Mouse (Mus musculus) hindbrain, postnatal 0 days (tissue): ENCODE measurements around the gene Ttll9. TPM values are rescaled to one million over a fixed set of nuclear protein-coding genes. Genes with fewer than 3 reads are reported as not detected.

ENCODE experiments used
- ATAC-seq: fragments of 200-750 bp; cut with Nextera tagmentation; 2 replicates; pipeline ENCODE4 v1.8.0; 2017; ENCODE audit warnings: mild to moderate bottlenecking, moderate TSS enrichment, moderate library complexity
- DNase-seq: peaks from one replicate; pipeline ENCODE4 v3.0.0-alpha.2; 2015; ENCODE audit warnings: low spot score
- H3K27ac ChIP-seq: fragments of 300-500 bp; sonication (generic); 2 replicates; pipeline ENCODE4 v1.5.1; 2014; ENCODE audit warnings: mild to moderate bottlenecking
- H3K27me3 ChIP-seq: fragments of 300-500 bp; sonication (generic); 2 replicates; pipeline ENCODE4 v1.6.1; 2014; ENCODE audit warnings: low read length, mixed read lengths; ENCODE audit not compliant: insufficient read depth
- H3K36me3 ChIP-seq: fragments of 300-500 bp; sonication (generic); 2 replicates; pipeline ENCODE4 v1.6.1; 2014; ENCODE audit warnings: low read length, mixed read lengths; ENCODE audit not compliant: insufficient read depth
- H3K4me1 ChIP-seq: fragments of 300-500 bp; sonication (generic); 2 replicates; pipeline ENCODE4 v1.6.1; 2014; ENCODE audit warnings: antibody characterized with exemption, low read length, mixed read lengths; ENCODE audit not compliant: insufficient read depth
- H3K4me2 ChIP-seq: fragments of 300-500 bp; sonication (generic); 2 replicates; pipeline ENCODE4 v1.6.1; 2014; ENCODE audit warnings: low read depth, mild to moderate bottlenecking, low read length, moderate library complexity, mixed read lengths
- H3K4me3 ChIP-seq: fragments of 300-500 bp; sonication (generic); 2 replicates; pipeline ENCODE4 v1.5.1; 2014; ENCODE audit warnings: low read length
- H3K9ac ChIP-seq: fragments of 300-500 bp; sonication (generic); replicated peaks from 2 replicates; pipeline ENCODE4 v1.6.1; 2014; ENCODE audit warnings: mild to moderate bottlenecking, low read length, moderate library complexity, mixed read lengths
- H3K9me3 ChIP-seq: fragments of 300-500 bp; sonication (generic); 2 replicates; pipeline ENCODE4 v1.6.1; 2016; ENCODE audit warnings: low read length, mixed read lengths
- CTCF ChIP-seq: IDR thresholded peaks from 2 replicates; pipeline ENCODE4 v1.5.1; 2016; ENCODE audit warnings: antibody characterized with exemption, control low read depth, low read depth
- WGBS: fragments of 180-500 bp; shearing (Covaris S2); extraction: QIAGEN DNeasy Blood & Tissue Kit; methylation state at CpG from one replicate; pipeline ENCODE4 v1.1.7; 2014; 5-methylcytosine and 5-hydroxymethylcytosine counted together
- polyA plus RNA-seq: library from polyadenylated mRNA; unstranded; fragments of >200 nt; fragmentation: Nextera tagmentation; extraction: Ambion mirVana; gene quantifications from 2 replicates; pipeline ENCODE4 v1.2.1, GENCODE M21; 2015
- total RNA-seq: library from RNA; depleted of rRNA; stranded (reverse); fragments of >200 nt; gene quantifications from 2 replicates; pipeline ENCODE4 v1.2.3, GENCODE M21; 2014

The Ttll9 gene
- total and polyA plus RNA-seq, 2 experiments from 2014 or later: 5.9 to 7.3 TPM

DNA sequence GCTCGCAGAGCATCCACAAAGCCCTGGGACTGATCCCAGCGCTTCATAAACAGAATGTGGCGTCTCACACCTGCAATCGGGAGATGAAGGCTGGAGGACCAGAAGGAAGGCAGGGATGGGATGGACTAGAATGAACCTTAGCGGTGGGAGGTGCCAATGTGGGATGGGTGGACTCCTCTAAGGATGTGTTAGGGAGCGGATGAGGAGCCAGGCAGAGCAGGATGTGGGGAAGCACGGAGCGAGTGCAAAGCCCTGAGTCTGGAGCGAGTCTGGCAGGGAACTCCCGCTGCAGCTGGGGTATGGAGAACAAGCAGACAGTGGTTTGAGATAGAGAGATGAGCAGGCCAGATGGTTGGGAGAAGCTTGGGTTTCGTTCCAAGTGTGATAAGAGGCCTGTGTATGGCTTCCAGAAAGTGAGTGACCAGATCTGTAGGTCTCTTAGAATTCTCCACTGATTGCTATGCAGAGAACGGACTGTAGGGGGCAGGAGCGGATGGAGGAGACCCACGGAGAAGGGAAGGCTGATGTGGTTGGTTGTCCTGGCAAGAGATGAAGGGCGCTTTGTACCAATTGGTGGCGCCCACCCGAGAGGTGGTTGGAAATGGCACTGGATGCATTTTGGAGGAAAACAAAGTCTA lies 85.7 kb downstream of the Ttll9 start:
- H3K9me3 ChIP-seq: no peaks in the 10 kb centered on the region
- peak overlapping the region; percentile 78; the same call in 1 of the 2 replicates for H3K27ac ChIP-seq
- 0 out of 2 replicates have a peak overlapping the region, but pooled peaks have one; percentile 24 for H3K9ac ChIP-seq
- peak; percentile 44 for ATAC-seq
- H3K4me3 ChIP-seq: no peak overlapping the region
- peak; percentile 82 for TF ChIP-seq CTCF
- no peaks in the 10 kb centered on the region for H3K36me3 ChIP-seq
- H3K27me3 ChIP-seq: no peaks in the 10 kb centered on the region
- no peak overlapping the region for H3K4me2 ChIP-seq
- 37% methylated on average over 17 of the region's 17 CpGs for WGBS
- H3K4me1 ChIP-seq: peaks cover 24% of the 10 kb centered on the region
- DNase-seq: peak; percentile 84

DNA sequence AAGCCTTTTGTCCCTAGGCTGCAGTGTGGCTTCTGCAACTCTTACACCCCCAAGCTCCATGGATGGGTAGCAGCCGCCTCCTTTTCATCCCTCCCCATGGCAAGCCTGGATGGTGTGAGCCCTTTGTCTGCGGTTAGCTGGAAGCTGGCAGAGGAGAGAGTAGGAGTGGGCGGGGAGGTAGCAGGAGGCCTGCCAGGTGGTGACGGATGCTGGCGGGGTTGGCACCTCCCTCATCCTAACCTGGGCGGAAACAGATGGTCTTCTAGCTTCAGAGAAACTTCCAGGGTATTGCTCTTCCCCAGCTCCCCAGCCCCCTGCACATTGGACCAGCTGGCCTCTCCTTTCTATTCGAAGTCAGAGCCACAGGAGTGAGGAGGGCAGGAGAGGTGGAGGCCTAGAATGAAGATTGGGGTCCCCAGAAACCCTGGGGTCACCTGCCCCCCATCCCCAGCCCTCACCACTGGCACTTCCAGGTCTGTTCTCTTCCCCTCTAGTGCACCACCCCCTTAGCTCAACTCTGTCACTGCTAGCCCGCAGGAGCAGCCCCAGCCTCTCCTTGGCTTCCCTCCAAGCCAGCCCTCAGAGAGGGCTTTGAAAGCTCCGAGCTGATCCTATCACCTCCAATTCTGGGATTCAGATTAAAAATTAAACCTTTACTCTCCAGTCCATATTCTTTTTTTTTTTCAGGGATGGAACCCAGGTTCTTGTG lies 87.2 kb downstream of the Ttll9 start:
- Histone ChIP-seq H3K36me3 (no peaks in the 10 kb centered on the region; the same call in 1 of the 2 replicates), H3K27ac (peak overlapping the region; percentile 78), H3K27me3 (no peaks in the 10 kb centered on the region), H3K4me2 (peak overlapping the region; percentile 13; the same call in 1 of the 2 replicates), H3K4me3 (no peak overlapping the region), H3K4me1 (peaks cover 24% of the 10 kb centered on the region), H3K9ac (no peak overlapping the region; the same call in 1 of the 2 replicates), H3K9me3 (no peaks in the 10 kb centered on the region)
- no peak for TF ChIP-seq CTCF
- peak; percentile 78 for DNase-seq
- 23% methylated on average over 9 of the region's 9 CpGs for WGBS
- ATAC-seq: peak; percentile 79

DNA sequence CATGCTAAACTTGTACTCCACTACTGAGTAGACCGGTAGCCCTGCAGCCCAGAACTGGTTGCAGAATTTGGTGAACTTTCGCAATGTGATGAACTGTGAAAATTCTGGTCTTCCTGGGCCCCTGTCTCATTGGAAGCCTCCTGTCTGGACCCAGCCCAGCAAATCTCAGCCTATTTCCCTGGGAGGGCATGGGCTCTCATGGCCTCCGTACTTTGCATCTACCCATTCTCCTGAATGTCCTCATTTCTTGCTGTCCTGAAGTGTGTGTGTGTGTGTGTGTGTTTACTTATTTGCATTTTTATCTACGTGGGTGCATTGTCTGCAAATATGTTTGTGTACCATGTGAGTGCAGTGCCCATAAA lies 87.7 kb downstream of the Ttll9 start:
- Histone ChIP-seq H3K4me1 (peaks cover 24% of the 10 kb centered on the region), H3K9me3 (no peaks in the 10 kb centered on the region), H3K27ac (peak overlapping the region; percentile 78; the same call in 1 of the 2 replicates), H3K27me3 (no peaks in the 10 kb centered on the region), H3K4me2 (no peak overlapping the region), H3K36me3 (peaks cover 4% of the 10 kb centered on the region; the same call in 1 of the 2 replicates), H3K4me3 (no peak overlapping the region), H3K9ac (no peak overlapping the region)
- no peak for TF ChIP-seq CTCF
- ATAC-seq (no peak), DNase-seq (peak; percentile 24)
- WGBS: 70% methylated on average over 4 of the region's 4 CpGs

DNA sequence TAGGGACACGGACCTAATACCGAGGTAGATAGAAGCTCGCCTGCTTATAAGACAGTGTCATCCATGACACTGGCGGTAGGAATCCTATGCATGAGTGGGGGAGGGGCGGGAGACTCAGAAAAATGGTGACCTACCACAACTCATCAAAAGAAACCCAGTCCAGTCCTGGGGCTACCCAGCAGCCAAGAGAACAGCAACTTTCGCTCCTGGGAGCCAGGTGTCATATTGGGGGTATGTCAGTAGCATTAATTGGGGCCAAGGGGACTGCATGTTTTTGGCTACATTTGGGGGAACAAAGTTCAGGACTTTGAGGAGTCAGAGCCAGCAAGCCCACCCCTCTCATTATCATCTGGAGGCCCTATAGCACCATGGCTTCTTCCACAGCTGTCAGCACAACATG lies 88.8 kb downstream of the Ttll9 start:
- H3K9ac ChIP-seq: no peak overlapping the region
- no peak for DNase-seq
- no peaks in the 10 kb centered on the region for H3K27me3 ChIP-seq
- H3K27ac ChIP-seq: no peak overlapping the region
- no peak overlapping the region for H3K4me2 ChIP-seq
- H3K36me3 ChIP-seq: peaks cover 7% of the 10 kb centered on the region; the same call in 1 of the 2 replicates
- no peak for ATAC-seq
- H3K4me1 ChIP-seq: peaks cover 24% of the 10 kb centered on the region
- no peak for TF ChIP-seq CTCF
- WGBS: 83% methylated on average over 6 of the region's 6 CpGs
- no peaks in the 10 kb centered on the region for H3K9me3 ChIP-seq
- H3K4me3 ChIP-seq: no peak overlapping the region

DNA sequence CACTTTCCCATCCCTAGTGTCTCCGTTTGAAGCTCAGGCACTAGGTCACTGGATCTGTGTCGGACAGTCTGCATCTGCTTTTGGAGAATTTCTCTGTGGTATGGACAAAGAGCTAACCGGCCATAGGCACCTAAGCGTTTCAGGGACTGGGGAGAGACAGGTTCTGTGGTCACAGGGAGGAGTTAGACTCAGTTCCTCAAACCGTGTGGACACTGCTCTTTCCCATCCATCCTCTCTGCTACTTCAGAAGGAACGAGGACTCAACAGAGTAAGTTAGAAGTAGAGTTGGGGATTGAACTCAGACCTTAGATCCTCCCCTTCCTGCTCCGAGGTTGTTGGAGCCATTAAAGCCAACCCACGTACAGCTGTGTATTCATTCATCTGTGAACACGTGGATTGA lies 89.3 kb downstream of the Ttll9 start:
- no peak for TF ChIP-seq CTCF
- WGBS: 81% methylated on average over 9 of the region's 9 CpGs
- Histone ChIP-seq H3K4me1 (peaks cover 22% of the 10 kb centered on the region), H3K36me3 (peaks cover 7% of the 10 kb centered on the region; the same call in 1 of the 2 replicates), H3K9ac (no peak overlapping the region), H3K27ac (no peak overlapping the region), H3K9me3 (no peaks in the 10 kb centered on the region), H3K4me3 (no peak overlapping the region), H3K27me3 (no peaks in the 10 kb centered on the region), H3K4me2 (no peak overlapping the region)
- DNase-seq (no peak), ATAC-seq (no peak)

DNA sequence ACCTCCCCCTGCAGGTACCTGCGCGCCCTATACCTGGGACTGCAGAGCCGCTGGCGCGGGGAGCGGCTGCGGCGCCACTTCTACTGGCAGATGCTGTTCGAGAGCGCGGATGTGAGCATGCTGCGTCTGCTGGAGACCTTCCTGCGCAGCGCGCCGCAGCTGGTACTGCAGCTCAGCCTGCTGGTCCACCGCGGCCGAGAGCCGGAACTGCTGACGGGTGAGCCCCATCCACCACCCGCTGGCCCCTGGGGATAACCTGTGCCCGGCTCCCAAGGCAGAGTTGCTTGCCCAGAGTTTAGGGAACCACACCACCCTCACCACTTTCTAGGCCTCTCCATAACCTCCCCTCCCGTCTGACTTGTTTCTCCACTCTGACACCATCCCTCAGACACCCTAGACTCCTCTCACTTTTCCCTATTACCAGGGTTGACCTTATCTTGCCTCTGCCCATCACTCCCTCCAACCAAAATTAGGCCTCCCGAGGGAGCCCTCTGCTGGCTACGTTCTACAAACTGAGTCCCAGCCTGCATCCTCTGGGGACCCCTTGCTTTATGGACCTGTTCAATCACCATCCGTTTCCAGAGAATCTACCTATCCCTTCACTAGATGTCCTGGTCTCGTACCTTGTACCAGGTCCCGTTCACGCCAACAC lies 90.5 kb downstream of the Ttll9 start:
- TF ChIP-seq CTCF: peak; percentile 40
- H3K27me3 ChIP-seq: no peaks in the 10 kb centered on the region
- DNase-seq (peak; percentile 50), ATAC-seq (no peak)
- 15% methylated on average over 30 of the region's 30 CpGs for WGBS
- H3K27ac ChIP-seq: no peak overlapping the region
- peaks cover 7% of the 10 kb centered on the region; the same call in 1 of the 2 replicates for H3K36me3 ChIP-seq
- H3K4me3 ChIP-seq: no peak overlapping the region
- H3K9me3 ChIP-seq: no peaks in the 10 kb centered on the region
- H3K4me2 ChIP-seq: 0 out of 2 replicates have a peak overlapping the region, but pooled peaks have one; percentile 10
- no peak overlapping the region for H3K9ac ChIP-seq
- H3K4me1 ChIP-seq: peaks cover 19% of the 10 kb centered on the region
